Mouse (Mus musculus): ENCODE results near the gene Laptm5. TPM values are rescaled to one million over a fixed set of nuclear protein-coding genes. Genes with fewer than 3 reads are reported as not detected.

Gene Laptm5
- polyA plus RNA-seq, 1 experiment from 2014 or later = 34.0 TPM

DNA sequence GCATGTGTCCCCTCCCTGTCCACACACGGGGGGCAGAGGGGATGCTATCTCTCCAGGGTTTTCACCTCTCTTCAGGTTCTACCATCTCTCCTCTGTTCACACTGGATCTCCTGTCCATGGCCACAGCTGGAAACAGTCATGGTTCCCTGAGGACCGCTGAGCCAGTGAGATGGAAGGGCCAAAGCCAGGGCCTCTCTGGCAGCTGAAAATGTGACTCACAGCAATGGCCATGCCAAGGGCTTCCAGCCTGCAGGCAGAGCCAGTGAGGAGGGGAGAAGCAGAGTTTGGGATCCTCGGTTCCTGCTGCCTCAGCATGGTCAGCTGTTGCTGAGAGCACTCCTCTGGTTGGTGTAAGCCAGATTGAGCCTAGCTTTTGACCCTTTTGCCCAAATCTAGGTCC lies 66.1 kb downstream of the Laptm5 start:
- DNase-seq (ENCODE audit: low spot score) = no peak
- Histone ChIP-seq H3K27me3 (ENCODE audit: control insufficient read depth, insufficient read depth, low read length) (no peaks in the 10 kb centered on the region), H3K4me3 (ENCODE audit: low read depth, low read length) (no peak overlapping the region), H3K9me3 (ENCODE audit: control insufficient read depth, low read length) (no peaks in the 10 kb centered on the region), H3K36me3 (ENCODE audit: control insufficient read depth, insufficient read depth, low read length) (no peaks in the 10 kb centered on the region), H3K9ac (ENCODE audit: low read length) (no peak overlapping the region), H3K4me1 (replicated peaks; ENCODE audit: control insufficient read depth, insufficient read depth) (no peaks in the 10 kb centered on the region), H3K4me2 (replicated peaks; ENCODE audit: low read depth) (no peak overlapping the region), H3K27ac (replicated peaks) (no peak overlapping the region)
- no peak for TF ChIP-seq EP300 (optimal IDR thresholded peaks at IDR 0.05)
- no peak for TF ChIP-seq CTCF (IDR thresholded peaks at IDR 0.05; ENCODE audit: low read depth)
- 71% methylated on average over 3 of the region's 3 CpGs for WGBS
- no peak for ATAC-seq (ENCODE audit: low FRiP score, low TSS enrichment)

DNA sequence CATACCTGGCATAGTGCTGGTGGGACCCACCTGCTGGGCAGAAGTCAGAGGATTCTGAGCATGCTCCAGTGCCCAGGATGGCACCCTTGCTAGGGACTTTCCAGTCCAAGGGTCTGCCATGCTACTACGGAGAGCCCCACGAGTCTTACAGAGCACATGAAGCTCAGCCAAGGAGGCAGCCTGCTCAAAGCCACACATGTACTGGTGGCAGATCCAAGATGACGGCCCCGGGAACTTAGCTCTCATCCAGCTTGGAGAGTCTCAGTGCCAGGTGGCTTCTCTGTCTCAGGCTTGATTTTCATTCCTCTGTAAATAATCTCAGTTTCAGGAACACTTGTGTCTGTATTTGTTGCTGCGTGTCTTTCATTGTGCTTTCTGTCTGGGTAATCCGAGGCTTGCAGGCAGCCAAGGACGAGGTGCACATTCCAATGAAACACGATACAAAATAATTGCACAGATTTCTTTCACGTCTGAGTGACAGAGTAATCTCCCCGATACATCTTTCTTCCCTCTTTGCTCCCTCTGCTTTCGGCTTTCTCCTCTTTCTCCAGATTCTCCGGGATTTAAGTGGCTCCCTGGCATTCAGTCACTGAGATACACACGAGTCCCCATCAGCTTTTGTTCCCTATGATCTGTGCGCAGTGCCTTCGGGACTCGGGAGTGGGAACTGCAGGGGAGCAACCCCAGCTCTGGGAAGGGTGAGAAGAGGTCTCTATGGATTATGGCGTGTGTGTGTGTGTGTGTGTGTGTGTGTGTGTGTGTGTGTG lies 71.7 kb downstream of the Laptm5 start:
- H3K9me3 ChIP-seq (ENCODE audit: control insufficient read depth, low read length) = no peaks in the 10 kb centered on the region
- no peak overlapping the region for H3K4me2 ChIP-seq (replicated peaks; ENCODE audit: low read depth)
- DNase-seq (ENCODE audit: low spot score) = no peak
- TF ChIP-seq EP300 (optimal IDR thresholded peaks at IDR 0.05) (no peak), CTCF (IDR thresholded peaks at IDR 0.05; ENCODE audit: low read depth) (no peak)
- no peaks in the 10 kb centered on the region for H3K4me1 ChIP-seq (replicated peaks; ENCODE audit: control insufficient read depth, insufficient read depth)
- WGBS = 49% methylated on average over 17 of the region's 17 CpGs
- no peak overlapping the region for H3K27ac ChIP-seq (replicated peaks)
- H3K36me3 ChIP-seq (ENCODE audit: control insufficient read depth, insufficient read depth, low read length) = no peaks in the 10 kb centered on the region
- H3K4me3 ChIP-seq (ENCODE audit: low read depth, low read length) = no peak overlapping the region
- no peak overlapping the region for H3K9ac ChIP-seq (ENCODE audit: low read length)
- no peak for ATAC-seq (ENCODE audit: low FRiP score, low TSS enrichment)
- no peaks in the 10 kb centered on the region for H3K27me3 ChIP-seq (ENCODE audit: control insufficient read depth, insufficient read depth, low read length)

Other genes with a start within 250 kb of the Laptm5 start
- 27.0 and 27.4 TPM in 2 replicates for gene Pum1, start 249.8 kb upstream of the Laptm5 start, polyA plus RNA-seq (2015; fragmentation: Nextera tagmentation; extraction: Ambion mirVana)
- gene Sdc3, start 120.6 kb upstream of the Laptm5 start, polyA plus RNA-seq (2015; fragmentation: Nextera tagmentation; extraction: Ambion mirVana) = 11.0 and 12.8 TPM in 2 replicates
- 0.05 TPM in 1 of 2 replicates, not detected in the other for gene Matn1, start 31.3 kb downstream of the Laptm5 start, polyA plus RNA-seq (2015; fragmentation: Nextera tagmentation; extraction: Ambion mirVana)